Mouse (Mus musculus): ENCODE results near the gene Prss12. TPM values are rescaled to one million over a fixed set of nuclear protein-coding genes. Genes with fewer than 3 reads are reported as not detected.

Prss12 gene
- polyA plus RNA-seq, 1 experiment from 2014 or later, result 0.89 TPM

DNA sequence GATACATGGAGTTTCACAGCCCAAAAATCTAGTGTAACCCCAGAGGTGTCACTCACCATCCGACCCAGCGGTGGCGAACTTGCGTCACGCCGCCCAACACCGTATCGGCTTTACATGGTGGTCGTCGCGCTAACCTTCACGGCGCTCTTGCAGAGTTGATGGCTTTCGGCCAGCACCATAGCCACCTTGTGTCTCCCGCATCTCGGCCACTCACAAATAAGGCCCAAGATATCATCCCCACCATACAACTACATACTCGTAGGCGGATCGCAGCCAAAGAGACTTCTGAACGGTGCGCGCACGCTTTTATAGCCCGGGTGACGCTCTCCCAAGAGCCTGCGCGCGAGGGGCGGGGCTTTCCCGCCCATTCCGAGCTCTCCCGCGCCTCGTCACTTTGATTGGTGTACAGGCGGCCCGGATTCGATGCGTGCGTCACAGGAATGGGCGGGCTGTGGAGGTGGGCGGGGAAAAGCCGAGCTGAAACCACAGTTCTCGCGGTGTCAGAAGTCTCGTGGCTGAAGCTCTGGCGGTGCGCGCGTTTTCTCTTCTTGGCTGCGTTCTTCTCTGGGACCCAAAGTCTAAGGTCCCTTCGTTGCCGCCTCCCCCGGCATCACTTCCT is 61.5 kb downstream of the Prss12 start:
- Histone ChIP-seq H3K27ac (ENCODE audit: low read depth, low read length) (peak overlapping the region; percentile 100), H3K4me1 (ENCODE audit: control insufficient read depth, insufficient read depth, low read length) (peaks cover 7% of the 10 kb centered on the region; the same call in 1 of the 2 replicates), H3K27me3 (ENCODE audit: control insufficient read depth, insufficient read depth, low read length) (no peaks in the 10 kb centered on the region), H3K36me3 (ENCODE audit: control insufficient read depth, insufficient read depth, low read length) (peaks cover 2% of the 10 kb centered on the region; the same call in 1 of the 2 replicates), H3K4me3 (ENCODE audit: low read depth, low read length) (peak overlapping the region; percentile 85), H3K4me2 (peak overlapping the region; percentile 87), H3K9me3 (replicated peaks; ENCODE audit: control insufficient read depth, low read length) (no peaks in the 10 kb centered on the region), H3K9ac (ENCODE audit: low read depth, low read length) (peak overlapping the region; percentile 96)
- WGBS (ENCODE audit: insufficient replicate concordance), result under 1% methylated on average over 52 of the region's 53 CpGs
- peak; percentile 98 for ATAC-seq (replicated peaks; ENCODE audit: insufficient number of reproducible peaks, low FRiP score, low TSS enrichment)

DNA sequence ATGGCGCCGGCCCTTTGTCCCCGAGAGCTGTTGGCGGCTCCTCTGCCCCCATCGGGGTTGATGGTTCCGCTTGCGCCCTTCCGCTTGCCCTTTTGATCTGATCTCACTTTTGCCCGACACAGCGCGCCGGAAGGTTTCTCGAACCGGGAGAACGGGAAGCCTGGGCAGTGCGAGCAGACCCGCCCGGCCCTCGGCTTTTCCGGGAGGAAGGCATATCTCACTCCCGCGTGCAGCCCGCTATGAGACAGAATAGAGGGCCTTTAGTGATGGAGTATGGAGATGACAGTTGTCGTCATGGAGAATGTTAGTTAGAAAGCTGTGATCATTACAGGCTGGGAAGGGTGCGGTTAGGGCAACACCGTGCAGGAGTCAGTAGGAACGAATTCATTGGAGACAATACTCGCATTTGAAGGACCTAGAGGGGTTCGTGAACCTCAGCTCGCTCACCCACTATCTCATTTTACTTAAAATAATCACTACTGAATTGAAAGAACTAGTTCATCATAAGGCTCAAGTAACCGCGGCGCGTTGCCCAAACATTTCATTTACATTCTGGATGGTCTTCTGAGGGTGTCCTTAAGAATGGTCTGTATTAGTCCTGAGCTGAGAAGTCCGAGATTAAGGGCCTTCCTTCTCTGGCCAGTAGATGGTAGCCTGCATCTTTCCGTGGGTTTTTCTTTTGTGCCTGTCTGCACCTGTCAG is 62.1 kb downstream of the Prss12 start:
- Histone ChIP-seq H3K9me3 (replicated peaks; ENCODE audit: control insufficient read depth, low read length) (no peaks in the 10 kb centered on the region), H3K4me3 (ENCODE audit: low read depth, low read length) (peak overlapping the region; percentile 85), H3K4me1 (ENCODE audit: control insufficient read depth, insufficient read depth, low read length) (peaks cover 7% of the 10 kb centered on the region; the same call in 1 of the 2 replicates), H3K27me3 (ENCODE audit: control insufficient read depth, insufficient read depth, low read length) (no peaks in the 10 kb centered on the region), H3K27ac (ENCODE audit: low read depth, low read length) (peak overlapping the region; percentile 100), H3K36me3 (ENCODE audit: control insufficient read depth, insufficient read depth, low read length) (peaks cover 2% of the 10 kb centered on the region; the same call in 1 of the 2 replicates), H3K4me2 (peak overlapping the region; percentile 77), H3K9ac (ENCODE audit: low read depth, low read length) (peak overlapping the region; percentile 96)
- WGBS (ENCODE audit: insufficient replicate concordance), result under 1% methylated on average over 36 of the region's 36 CpGs
- peak; percentile 68 for ATAC-seq (replicated peaks; ENCODE audit: insufficient number of reproducible peaks, low FRiP score, low TSS enrichment)

DNA sequence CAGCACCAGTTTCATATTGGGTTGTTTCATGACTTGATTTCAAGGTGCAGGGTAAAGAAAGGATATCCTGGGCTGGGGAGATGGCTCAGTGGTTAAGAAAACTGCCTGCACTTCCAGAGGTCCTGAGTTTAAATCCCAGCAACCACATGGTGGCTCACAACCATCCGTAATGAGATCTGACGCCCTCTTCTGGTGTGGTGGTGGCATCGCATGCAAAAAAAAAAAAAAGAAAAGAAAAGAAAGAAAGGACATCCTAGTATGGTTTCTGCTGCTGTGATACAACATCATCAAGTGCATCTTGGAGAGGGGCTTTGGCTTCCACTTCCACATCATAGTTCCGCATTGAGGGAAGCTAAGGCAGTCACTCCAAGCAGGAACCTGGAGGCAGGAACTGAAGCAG is 65.1 kb downstream of the Prss12 start:
- H3K9me3 ChIP-seq (replicated peaks; ENCODE audit: control insufficient read depth, low read length), result no peaks in the 10 kb centered on the region
- H3K4me2 ChIP-seq, result no peak overlapping the region
- WGBS (ENCODE audit: insufficient replicate concordance), result 72% methylated on average over 4 of the region's 4 CpGs
- H3K9ac ChIP-seq (ENCODE audit: low read depth, low read length), result no peak overlapping the region
- no peaks in the 10 kb centered on the region for H3K27me3 ChIP-seq (ENCODE audit: control insufficient read depth, insufficient read depth, low read length)
- ATAC-seq (replicated peaks; ENCODE audit: insufficient number of reproducible peaks, low FRiP score, low TSS enrichment), result no peak
- H3K4me1 ChIP-seq (ENCODE audit: control insufficient read depth, insufficient read depth, low read length), result peaks cover 4% of the 10 kb centered on the region; the same call in 1 of the 2 replicates
- H3K27ac ChIP-seq (ENCODE audit: low read depth, low read length), result no peak overlapping the region
- peaks cover 2% of the 10 kb centered on the region; the same call in 1 of the 2 replicates for H3K36me3 ChIP-seq (ENCODE audit: control insufficient read depth, insufficient read depth, low read length)
- no peak overlapping the region for H3K4me3 ChIP-seq (ENCODE audit: low read depth, low read length)

DNA sequence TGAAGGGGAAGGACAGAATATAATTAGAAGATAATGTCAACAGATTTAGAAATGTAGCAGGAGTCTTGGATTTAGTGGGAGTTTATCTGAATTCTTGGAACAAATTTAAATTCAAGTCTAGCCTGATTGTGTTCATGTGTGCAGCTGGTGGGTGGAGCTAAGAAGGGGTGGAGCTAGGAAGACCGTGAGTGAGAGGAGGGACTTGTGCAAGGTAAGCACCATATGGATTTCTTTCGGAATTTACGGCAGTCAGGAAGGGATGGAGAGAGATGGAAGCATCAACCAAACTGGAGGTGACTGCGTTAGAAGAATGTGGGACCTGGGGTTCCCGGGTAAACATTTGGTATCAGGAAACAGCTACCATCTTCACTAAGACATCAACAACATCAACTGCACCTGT is 68.2 kb downstream of the Prss12 start:
- Histone ChIP-seq H3K9ac (ENCODE audit: low read depth, low read length) (no peak overlapping the region), H3K27ac (ENCODE audit: low read depth, low read length) (no peak overlapping the region), H3K4me1 (ENCODE audit: control insufficient read depth, insufficient read depth, low read length) (no peaks in the 10 kb centered on the region), H3K36me3 (ENCODE audit: control insufficient read depth, insufficient read depth, low read length) (no peaks in the 10 kb centered on the region), H3K9me3 (replicated peaks; ENCODE audit: control insufficient read depth, low read length) (no peaks in the 10 kb centered on the region), H3K4me2 (no peak overlapping the region), H3K4me3 (ENCODE audit: low read depth, low read length) (no peak overlapping the region), H3K27me3 (ENCODE audit: control insufficient read depth, insufficient read depth, low read length) (no peaks in the 10 kb centered on the region)
- ATAC-seq (replicated peaks; ENCODE audit: insufficient number of reproducible peaks, low FRiP score, low TSS enrichment), result no peak
- 45% methylated on average over 5 of the region's 5 CpGs for WGBS (ENCODE audit: insufficient replicate concordance)

DNA sequence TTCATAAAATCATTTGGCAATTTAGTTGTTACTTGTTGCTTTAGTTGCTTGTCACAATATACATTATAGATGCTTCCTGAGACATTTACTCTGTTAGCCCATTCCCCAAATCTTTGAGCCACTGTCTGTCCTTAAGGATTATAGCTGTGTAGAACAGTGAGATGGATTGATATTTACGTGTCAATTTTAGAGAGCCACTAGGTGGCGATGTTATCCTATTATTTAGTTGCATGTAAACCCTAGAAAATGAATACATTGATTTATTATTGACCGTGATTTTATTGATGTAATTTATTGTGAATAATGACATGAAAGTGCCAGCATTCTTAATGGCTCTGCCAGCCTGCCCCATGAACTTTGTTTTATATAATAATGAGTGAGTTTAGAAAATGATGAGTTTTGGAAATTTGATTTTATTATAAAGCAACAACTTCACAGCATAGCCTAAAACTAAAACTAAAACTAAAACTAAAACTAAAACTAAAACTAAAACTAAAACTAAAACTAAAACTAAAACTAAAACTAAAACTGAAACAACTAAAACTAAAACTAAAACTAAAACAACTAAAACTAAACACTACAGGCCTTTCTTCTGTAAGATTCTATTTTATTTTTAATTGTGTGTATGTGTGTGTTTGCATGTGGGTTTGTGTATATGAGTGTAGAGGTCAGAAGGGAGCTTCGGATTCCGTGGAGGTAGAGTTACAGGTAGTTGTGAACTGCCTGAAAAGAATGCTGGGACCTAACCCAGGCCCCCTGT is 69.1 kb downstream of the Prss12 start:
- Histone ChIP-seq H3K4me2 (no peak overlapping the region), H3K9ac (ENCODE audit: low read depth, low read length) (no peak overlapping the region), H3K4me1 (ENCODE audit: control insufficient read depth, insufficient read depth, low read length) (no peaks in the 10 kb centered on the region), H3K9me3 (replicated peaks; ENCODE audit: control insufficient read depth, low read length) (no peaks in the 10 kb centered on the region), H3K27me3 (ENCODE audit: control insufficient read depth, insufficient read depth, low read length) (no peaks in the 10 kb centered on the region), H3K27ac (ENCODE audit: low read depth, low read length) (no peak overlapping the region), H3K4me3 (ENCODE audit: low read depth, low read length) (no peak overlapping the region), H3K36me3 (ENCODE audit: control insufficient read depth, insufficient read depth, low read length) (no peaks in the 10 kb centered on the region)
- WGBS (ENCODE audit: insufficient replicate concordance), result 25% methylated on average over 5 of the region's 5 CpGs
- no peak for ATAC-seq (replicated peaks; ENCODE audit: insufficient number of reproducible peaks, low FRiP score, low TSS enrichment)

DNA sequence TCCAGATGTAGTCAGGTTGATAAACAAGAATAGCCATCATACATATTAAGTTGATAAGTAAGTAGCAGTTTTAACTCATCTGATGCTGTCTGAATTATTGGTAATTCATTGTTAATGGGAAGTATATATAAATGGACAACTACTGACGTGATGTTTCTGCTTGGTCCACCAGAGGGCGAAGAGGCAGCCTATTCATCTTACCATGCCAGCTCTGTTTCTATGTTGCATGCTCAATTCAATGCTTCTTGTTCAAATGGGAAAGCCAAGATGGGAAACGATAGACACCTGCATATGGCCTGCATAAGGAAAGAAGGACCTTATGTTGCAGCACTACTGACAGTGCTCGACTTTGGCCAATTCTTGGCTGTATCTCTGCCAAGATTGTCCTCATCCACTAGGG is 70.1 kb downstream of the Prss12 start:
- no peaks in the 10 kb centered on the region for H3K9me3 ChIP-seq (replicated peaks; ENCODE audit: control insufficient read depth, low read length)
- H3K9ac ChIP-seq (ENCODE audit: low read depth, low read length), result no peak overlapping the region
- no peak overlapping the region for H3K4me2 ChIP-seq
- ATAC-seq (replicated peaks; ENCODE audit: insufficient number of reproducible peaks, low FRiP score, low TSS enrichment), result no peak
- WGBS (ENCODE audit: insufficient replicate concordance), result 39% methylated on average over 4 of the region's 4 CpGs
- H3K4me3 ChIP-seq (ENCODE audit: low read depth, low read length), result no peak overlapping the region
- H3K27me3 ChIP-seq (ENCODE audit: control insufficient read depth, insufficient read depth, low read length), result no peaks in the 10 kb centered on the region
- no peaks in the 10 kb centered on the region for H3K36me3 ChIP-seq (ENCODE audit: control insufficient read depth, insufficient read depth, low read length)
- no peaks in the 10 kb centered on the region for H3K4me1 ChIP-seq (ENCODE audit: control insufficient read depth, insufficient read depth, low read length)
- no peak overlapping the region for H3K27ac ChIP-seq (ENCODE audit: low read depth, low read length)

DNA sequence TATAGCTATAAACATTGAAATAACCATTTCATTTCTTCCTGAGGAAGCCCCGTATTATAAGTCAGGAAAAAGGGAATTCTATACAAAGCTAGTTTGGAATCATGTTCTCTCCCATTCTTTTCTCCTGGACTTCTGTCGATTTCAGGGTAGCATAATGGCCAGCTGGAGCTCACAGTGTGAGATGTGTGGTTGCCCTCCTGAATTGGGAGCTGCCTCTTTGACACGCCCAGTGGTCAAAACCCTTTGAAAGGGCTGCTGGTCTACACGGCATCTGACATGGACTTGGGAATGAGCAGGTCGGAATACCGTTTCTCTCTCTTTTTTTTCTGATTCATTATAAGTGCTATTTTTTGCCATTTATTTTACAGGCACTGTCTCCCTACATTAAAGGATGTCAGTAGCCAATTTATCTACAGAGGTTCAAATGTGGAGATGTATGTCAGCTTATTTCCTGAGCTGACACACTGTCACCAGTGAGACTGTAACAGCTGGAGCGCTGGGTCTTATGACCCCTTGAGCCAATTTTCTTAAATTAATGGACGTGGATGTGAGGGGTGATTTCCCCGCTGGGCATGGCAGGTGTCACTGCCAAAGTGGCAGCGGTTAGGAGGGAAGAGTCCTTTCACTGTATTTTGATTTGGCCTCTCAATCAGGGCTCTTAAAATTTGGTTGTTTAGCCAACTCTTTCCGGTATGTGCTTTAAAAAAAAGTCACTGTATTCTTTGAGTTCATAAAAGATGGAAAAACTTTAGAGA is 79.8 kb downstream of the Prss12 start:
- Histone ChIP-seq H3K4me2 (no peak overlapping the region), H3K4me1 (ENCODE audit: control insufficient read depth, insufficient read depth, low read length) (no peaks in the 10 kb centered on the region), H3K9ac (ENCODE audit: low read depth, low read length) (no peak overlapping the region), H3K9me3 (replicated peaks; ENCODE audit: control insufficient read depth, low read length) (no peaks in the 10 kb centered on the region), H3K36me3 (ENCODE audit: control insufficient read depth, insufficient read depth, low read length) (no peaks in the 10 kb centered on the region), H3K27me3 (ENCODE audit: control insufficient read depth, insufficient read depth, low read length) (no peaks in the 10 kb centered on the region), H3K27ac (ENCODE audit: low read depth, low read length) (no peak overlapping the region), H3K4me3 (ENCODE audit: low read depth, low read length) (no peak overlapping the region)
- ATAC-seq (replicated peaks; ENCODE audit: insufficient number of reproducible peaks, low FRiP score, low TSS enrichment), result no peak
- 70% methylated on average over 11 of the region's 11 CpGs for WGBS (ENCODE audit: insufficient replicate concordance)

DNA sequence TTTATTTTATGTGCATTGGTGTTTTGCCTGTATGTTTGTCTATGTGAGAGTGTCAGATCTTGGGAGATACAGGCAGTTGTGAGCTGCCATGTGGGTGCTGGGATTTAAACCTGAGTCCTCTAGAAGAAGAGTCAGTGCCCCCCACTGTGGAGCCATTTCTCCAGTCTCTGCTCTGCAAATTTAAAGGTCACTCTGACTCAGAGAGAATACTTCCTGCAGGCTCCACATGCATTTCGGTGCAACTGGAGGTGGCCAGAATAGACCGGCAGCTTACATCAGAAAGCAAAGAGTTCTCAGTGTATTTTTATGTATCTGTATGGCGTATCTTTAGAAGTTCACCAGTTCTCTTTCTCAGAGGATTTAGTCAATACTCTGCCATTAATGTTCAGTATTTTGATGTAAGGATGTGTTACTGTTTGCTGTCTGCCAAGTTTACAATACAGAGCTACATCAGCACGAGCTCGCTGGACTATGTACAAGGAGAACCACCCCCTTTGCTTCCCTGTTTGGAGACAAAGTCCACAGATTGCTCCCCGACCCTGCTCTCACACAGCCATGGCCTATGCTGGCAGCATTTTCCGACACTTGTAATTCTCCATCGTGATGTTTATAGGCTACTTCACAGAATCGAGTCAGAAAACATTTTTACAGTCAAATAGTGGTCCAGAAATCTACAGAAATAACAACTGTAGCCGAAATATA is 81.2 kb downstream of the Prss12 start:
- no peaks in the 10 kb centered on the region for H3K27me3 ChIP-seq (ENCODE audit: control insufficient read depth, insufficient read depth, low read length)
- no peak overlapping the region for H3K27ac ChIP-seq (ENCODE audit: low read depth, low read length)
- H3K9me3 ChIP-seq (replicated peaks; ENCODE audit: control insufficient read depth, low read length), result no peaks in the 10 kb centered on the region
- 79% methylated on average over 10 of the region's 10 CpGs for WGBS (ENCODE audit: insufficient replicate concordance)
- H3K4me2 ChIP-seq, result no peak overlapping the region
- no peak for ATAC-seq (replicated peaks; ENCODE audit: insufficient number of reproducible peaks, low FRiP score, low TSS enrichment)
- no peaks in the 10 kb centered on the region for H3K36me3 ChIP-seq (ENCODE audit: control insufficient read depth, insufficient read depth, low read length)
- no peak overlapping the region for H3K4me3 ChIP-seq (ENCODE audit: low read depth, low read length)
- no peaks in the 10 kb centered on the region for H3K4me1 ChIP-seq (ENCODE audit: control insufficient read depth, insufficient read depth, low read length)
- H3K9ac ChIP-seq (ENCODE audit: low read depth, low read length), result no peak overlapping the region
